Mouse (Mus musculus) spleen, adult 2 months (tissue): ENCODE measurements around the gene Obsl1.

Source experiments
- CTCF ChIP-seq: fragments of 200-500 bp; IDR thresholded peaks from 2 replicates; pipeline ENCODE4 v1.5.1; 2011; ENCODE audit warnings: mild to moderate bottlenecking, inconsistent platforms; ENCODE audit not compliant: insufficient read depth, insufficient read length, insufficient replicate concordance; ENCODE audit errors: extremely low read depth
- POLR2A ChIP-seq: fragments of 200-500 bp; IDR thresholded peaks from 2 replicates; pipeline ENCODE4 v1.6.1; 2011; ENCODE audit warnings: low read depth, low read length, inconsistent platforms

- TF ChIP-seq CTCF (no peak), POLR2A (no peak)
These were observed 12.2 kb upstream of the Obsl1 start for GRCm38 (mm10) chr1:75518427-75518826.
